In the genomic region with DNA sequence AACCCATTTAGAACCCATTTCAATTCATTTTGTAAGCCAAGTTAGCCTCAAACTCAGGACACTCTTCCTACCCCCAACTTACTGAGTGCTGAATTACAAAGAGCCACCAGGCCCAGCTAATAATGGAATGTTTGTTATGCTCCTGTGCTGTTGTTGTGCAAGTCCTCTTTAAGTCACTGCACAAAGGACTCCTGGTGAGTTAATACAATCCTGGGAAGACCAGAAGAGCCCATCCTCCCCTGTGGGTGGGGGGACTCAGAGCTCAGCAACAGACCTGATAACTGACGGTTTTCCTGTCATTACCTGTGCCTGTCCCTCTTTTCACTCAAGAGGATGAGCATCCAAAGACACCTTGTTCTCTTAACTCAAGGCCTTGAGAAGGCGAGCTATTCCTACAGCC, we compare ENCODE assay signal across 25 mouse cellular contexts. TPM values are rescaled to one million over a fixed set of nuclear protein-coding genes. Genes with fewer than 3 reads are reported as not detected.
A peak's percentile ranks its signal among the peaks of the same experiment; 100 is the strongest.
DNase-seq lines count a peak whose midpoint lies in the region; ATAC-seq and TF ChIP-seq lines count a peak whose summit lies in the region.
"Had no signal": no experiment of that assay in that cellular context is flagged by ENCODE, and none has a peak within 500 bp of the region (broad histone marks: within the 10 kb centered on the region; RNA-seq: fewer than 3 reads in every experiment).

No protein-coding gene starts in this region.

- no peak overlapping the region for H3K4me3 ChIP-seq in forebrain, embryonic 13.5 days
- no peak overlapping the region for H3K4me3 ChIP-seq in forebrain, embryonic 16.5 days (replicated peaks; ENCODE audit: low read length)
- no peak overlapping the region for H3K4me3 ChIP-seq in limb, embryonic 12.5 days (replicated peaks)
- no peak overlapping the region for H3K4me3 ChIP-seq in limb, embryonic 10.5 days
- H3K4me3 ChIP-seq in E14TG2a.4 (replicated peaks; ENCODE audit: low read length), result peak overlapping the region; percentile 51
- H3K4me3 ChIP-seq: embryonic facial prominence, embryonic 13.5 days; forebrain, embryonic 12.5 days; gastrocnemius, adult 2 months; heart, embryonic 13.5 days; hindbrain, embryonic 12.5 days had no signal

- no peak for ATAC-seq in forebrain, embryonic 13.5 days
- ATAC-seq in forebrain, embryonic 16.5 days, result no peak
- no peak for ATAC-seq in limb, embryonic 12.5 days (ENCODE audit: insufficient number of reproducible peaks, insufficient read depth, low FRiP score, low TSS enrichment, low read depth)
- ATAC-seq: activated CD4-positive, CD25-positive, alpha-beta regulatory T cell, adult 4 months; CD4-positive, CD25-positive, alpha-beta regulatory T cell, adult 4 months; hindbrain, postnatal 0 days had no signal

- no peak overlapping the region for H3K27ac ChIP-seq in forebrain, embryonic 13.5 days
- no peak overlapping the region for H3K27ac ChIP-seq in forebrain, embryonic 16.5 days (ENCODE audit: low read length)
- H3K27ac ChIP-seq in limb, embryonic 12.5 days, result no peak overlapping the region
- H3K27ac ChIP-seq in limb, embryonic 10.5 days, result no peak overlapping the region
- H3K27ac ChIP-seq: embryonic facial prominence, embryonic 13.5 days; forebrain, embryonic 12.5 days; gastrocnemius, adult 2 months; heart, embryonic 13.5 days; hindbrain, embryonic 12.5 days; hindbrain, postnatal 0 days had no signal

- H3K27me3 ChIP-seq in forebrain, embryonic 13.5 days, result no peaks in the 10 kb centered on the region
- no peaks in the 10 kb centered on the region for H3K27me3 ChIP-seq in forebrain, embryonic 16.5 days (replicated peaks; ENCODE audit: control insufficient read depth, insufficient read depth, low read length)
- H3K27me3 ChIP-seq in limb, embryonic 12.5 days, result no peaks in the 10 kb centered on the region
- H3K27me3 ChIP-seq in limb, embryonic 10.5 days (ENCODE audit: low read depth, poor library complexity, severe bottlenecking), result no peaks in the 10 kb centered on the region
- H3K27me3 ChIP-seq in E14TG2a.4 (ENCODE audit: insufficient read depth, low read length), result peaks cover 18% of the 10 kb centered on the region
- H3K27me3 ChIP-seq: embryonic facial prominence, embryonic 13.5 days; forebrain, embryonic 12.5 days; hindbrain, embryonic 12.5 days had no signal

- H3K4me1 ChIP-seq in forebrain, embryonic 13.5 days, result no peaks in the 10 kb centered on the region
- no peaks in the 10 kb centered on the region for H3K4me1 ChIP-seq in forebrain, embryonic 16.5 days (replicated peaks; ENCODE audit: control insufficient read depth, insufficient read depth, low read length)
- peaks cover 15% of the 10 kb centered on the region; the same call in 1 of the 2 replicates for H3K4me1 ChIP-seq in limb, embryonic 12.5 days (replicated peaks)
- H3K4me1 ChIP-seq in limb, embryonic 10.5 days, result peaks cover 12% of the 10 kb centered on the region
- H3K4me1 ChIP-seq in E14TG2a.4 (replicated peaks; ENCODE audit: low read depth, low read length), result peaks cover 77% of the 10 kb centered on the region
- H3K4me1 ChIP-seq: heart, embryonic 13.5 days; hindbrain, embryonic 12.5 days had no signal

- H3K36me3 ChIP-seq in forebrain, embryonic 13.5 days (ENCODE audit: poor library complexity, severe bottlenecking), result no peaks in the 10 kb centered on the region
- H3K36me3 ChIP-seq in forebrain, embryonic 16.5 days (ENCODE audit: control insufficient read depth, insufficient read depth), result no peaks in the 10 kb centered on the region
- no peaks in the 10 kb centered on the region for H3K36me3 ChIP-seq in limb, embryonic 12.5 days
- H3K36me3 ChIP-seq in limb, embryonic 10.5 days, result no peaks in the 10 kb centered on the region
- H3K36me3 ChIP-seq in E14TG2a.4 (ENCODE audit: insufficient read depth, low read length), result no peaks in the 10 kb centered on the region; the same call in 1 of the 2 replicates
- H3K36me3 ChIP-seq: embryonic facial prominence, embryonic 13.5 days; forebrain, embryonic 12.5 days; G1E; heart, embryonic 13.5 days; hindbrain, embryonic 12.5 days had no signal

- no peak overlapping the region for H3K4me2 ChIP-seq in forebrain, embryonic 13.5 days
- H3K4me2 ChIP-seq in forebrain, embryonic 16.5 days (ENCODE audit: low read length), result no peak overlapping the region
- no peak overlapping the region for H3K4me2 ChIP-seq in limb, embryonic 12.5 days
- H3K4me2 ChIP-seq: embryonic facial prominence, embryonic 13.5 days; forebrain, embryonic 12.5 days; heart, embryonic 13.5 days; hindbrain, embryonic 12.5 days had no signal

- TF ChIP-seq CTCF in E14TG2a.4 (conservative IDR thresholded peaks at IDR 0.05; ENCODE audit: low read length), result no peak

- WGBS in forebrain, embryonic 13.5 days, result 12% methylated on average over 2 of the region's 2 CpGs
- WGBS in forebrain, embryonic 16.5 days, result 23% methylated on average over 2 of the region's 2 CpGs
- 45% methylated on average over 2 of the region's 2 CpGs for WGBS in limb, embryonic 12.5 days
- 38% methylated on average over 2 of the region's 2 CpGs for WGBS in limb, embryonic 10.5 days

- no peaks in the 10 kb centered on the region for H3K9me3 ChIP-seq in forebrain, embryonic 13.5 days (replicated peaks)
- no peaks in the 10 kb centered on the region for H3K9me3 ChIP-seq in forebrain, embryonic 16.5 days (ENCODE audit: control insufficient read depth, low read length)
- no peaks in the 10 kb centered on the region for H3K9me3 ChIP-seq in limb, embryonic 12.5 days
- no peaks in the 10 kb centered on the region for H3K9me3 ChIP-seq in limb, embryonic 10.5 days (replicated peaks)
- H3K9me3 ChIP-seq in E14TG2a.4 (ENCODE audit: low read length), result no peaks in the 10 kb centered on the region
- H3K9me3 ChIP-seq: embryonic facial prominence, embryonic 13.5 days; forebrain, embryonic 12.5 days; G1E; heart, embryonic 13.5 days; hindbrain, embryonic 12.5 days had no signal

- peak overlapping the region; percentile 21; the same call in 1 of the 2 replicates for H3K9ac ChIP-seq in forebrain, embryonic 13.5 days
- no peak overlapping the region for H3K9ac ChIP-seq in forebrain, embryonic 16.5 days (replicated peaks; ENCODE audit: low read depth, low read length)
- H3K9ac ChIP-seq in limb, embryonic 12.5 days (replicated peaks), result peak overlapping the region; percentile 14; the same call in 1 of the 2 replicates
- H3K9ac ChIP-seq: hindbrain, embryonic 12.5 days had no signal

- DNase-seq in limb, embryonic 10.5 days (ENCODE audit: low spot score), result no peak
- peak; percentile 99 for DNase-seq in R1 (ENCODE audit: low read depth, low spot score)
- DNase-seq in urinary bladder, adult 18-20 months (ENCODE audit: low spot score in 2 of 2), result no peak
- DNase-seq: adrenal gland, postnatal 14 days; B cell, adult 2 months; cerebellum, adult 11-12 months; cerebellum, adult 9-10 months; cerebellum, postnatal 36 days; gastrocnemius, adult 2 months; gastrocnemius, postnatal 36 days; heart, adult 11 months; heart, postnatal 36 days had no signal

RNA-seq across cellular contexts. Expression of a gene that starts 4.6 kb away (rescaled TPM):
- 1,732 and 1,934 TPM in 2 replicates for polyA plus RNA-seq in forebrain, embryonic 13.5 days (2015; fragmentation: Nextera tagmentation; extraction: Ambion mirVana)
- 1,290 and 1,309 TPM in 2 replicates for polyA plus RNA-seq in forebrain, embryonic 16.5 days (2015; fragmentation: Nextera tagmentation; extraction: Ambion mirVana)
- polyA plus RNA-seq in limb, embryonic 12.5 days (2016; fragmentation: Nextera tagmentation; extraction: Ambion mirVana), result 2,324 and 2,343 TPM in 2 replicates
- polyA plus RNA-seq in limb, embryonic 10.5 days (2016; fragmentation: Nextera tagmentation; extraction: Ambion mirVana), result 2,143 and 2,281 TPM in 2 replicates

RNA-seq across cellular contexts. Expression of a gene that starts 9.8 kb away (rescaled TPM):
- polyA plus RNA-seq in forebrain, embryonic 13.5 days (2015; fragmentation: Nextera tagmentation; extraction: Ambion mirVana), result 0.10 and 0.13 TPM in 2 replicates
- polyA plus RNA-seq in forebrain, embryonic 16.5 days (2015; fragmentation: Nextera tagmentation; extraction: Ambion mirVana), result not detected in 2 replicates
- not detected in 2 replicates for polyA plus RNA-seq in limb, embryonic 12.5 days (2016; fragmentation: Nextera tagmentation; extraction: Ambion mirVana)
- not detected in 2 replicates for polyA plus RNA-seq in limb, embryonic 10.5 days (2016; fragmentation: Nextera tagmentation; extraction: Ambion mirVana)
- polyA plus RNA-seq: activated CD4-positive, CD25-positive, alpha-beta regulatory T cell, adult 4 months; CD4-positive, CD25-positive, alpha-beta regulatory T cell, adult 4 months; embryonic facial prominence, embryonic 13.5 days; forebrain, embryonic 12.5 days; G1E; heart, postnatal 0 days; hindbrain, embryonic 12.5 days had no signal

RNA-seq across cellular contexts. Expression of a gene that starts 9.9 kb away (rescaled TPM):
- polyA plus RNA-seq in forebrain, embryonic 13.5 days (2015; fragmentation: Nextera tagmentation; extraction: Ambion mirVana), result not detected in 2 replicates
- polyA plus RNA-seq in forebrain, embryonic 16.5 days (2015; fragmentation: Nextera tagmentation; extraction: Ambion mirVana), result not detected in 2 replicates
- polyA plus RNA-seq in limb, embryonic 12.5 days (2016; fragmentation: Nextera tagmentation; extraction: Ambion mirVana), result not detected in 2 replicates
- not detected in 2 replicates for polyA plus RNA-seq in limb, embryonic 10.5 days (2016; fragmentation: Nextera tagmentation; extraction: Ambion mirVana)
- polyA plus RNA-seq: activated CD4-positive, CD25-positive, alpha-beta regulatory T cell, adult 4 months; CD4-positive, CD25-positive, alpha-beta regulatory T cell, adult 4 months; embryonic facial prominence, embryonic 13.5 days; forebrain, embryonic 12.5 days; G1E; heart, embryonic 13.5 days; heart, postnatal 0 days; hindbrain, embryonic 12.5 days; hindbrain, postnatal 0 days had no signal

RNA-seq across cellular contexts. Expression of a gene that starts 17.6 kb away (rescaled TPM):
- 0.18 TPM in 1 of 2 replicates, not detected in the other for polyA plus RNA-seq in forebrain, embryonic 13.5 days (2015; fragmentation: Nextera tagmentation; extraction: Ambion mirVana)
- polyA plus RNA-seq in forebrain, embryonic 16.5 days (2015; fragmentation: Nextera tagmentation; extraction: Ambion mirVana), result 0.16 and 0.19 TPM in 2 replicates
- 0.51 and 0.86 TPM in 2 replicates for polyA plus RNA-seq in limb, embryonic 12.5 days (2016; fragmentation: Nextera tagmentation; extraction: Ambion mirVana)
- 0.31 and 0.36 TPM in 2 replicates for polyA plus RNA-seq in limb, embryonic 10.5 days (2016; fragmentation: Nextera tagmentation; extraction: Ambion mirVana)

RNA-seq across cellular contexts. Expression of a gene that starts 17.6 kb away (rescaled TPM):
- 29.8 and 31.0 TPM in 2 replicates for polyA plus RNA-seq in forebrain, embryonic 13.5 days (2015; fragmentation: Nextera tagmentation; extraction: Ambion mirVana)
- 23.0 and 28.5 TPM in 2 replicates for polyA plus RNA-seq in forebrain, embryonic 16.5 days (2015; fragmentation: Nextera tagmentation; extraction: Ambion mirVana)
- 14.2 and 22.2 TPM in 2 replicates for polyA plus RNA-seq in limb, embryonic 12.5 days (2016; fragmentation: Nextera tagmentation; extraction: Ambion mirVana)
- polyA plus RNA-seq in limb, embryonic 10.5 days (2016; fragmentation: Nextera tagmentation; extraction: Ambion mirVana), result 15.1 and 17.8 TPM in 2 replicates
